Mouse (Mus musculus): ENCODE measurements around the gene Slc9a7. TPM values are rescaled to one million over a fixed set of nuclear protein-coding genes. Genes with fewer than 3 reads are reported as not detected.

The Slc9a7 gene
- total RNA-seq, 2 experiments from 2014 or later, result not detected

DNA sequence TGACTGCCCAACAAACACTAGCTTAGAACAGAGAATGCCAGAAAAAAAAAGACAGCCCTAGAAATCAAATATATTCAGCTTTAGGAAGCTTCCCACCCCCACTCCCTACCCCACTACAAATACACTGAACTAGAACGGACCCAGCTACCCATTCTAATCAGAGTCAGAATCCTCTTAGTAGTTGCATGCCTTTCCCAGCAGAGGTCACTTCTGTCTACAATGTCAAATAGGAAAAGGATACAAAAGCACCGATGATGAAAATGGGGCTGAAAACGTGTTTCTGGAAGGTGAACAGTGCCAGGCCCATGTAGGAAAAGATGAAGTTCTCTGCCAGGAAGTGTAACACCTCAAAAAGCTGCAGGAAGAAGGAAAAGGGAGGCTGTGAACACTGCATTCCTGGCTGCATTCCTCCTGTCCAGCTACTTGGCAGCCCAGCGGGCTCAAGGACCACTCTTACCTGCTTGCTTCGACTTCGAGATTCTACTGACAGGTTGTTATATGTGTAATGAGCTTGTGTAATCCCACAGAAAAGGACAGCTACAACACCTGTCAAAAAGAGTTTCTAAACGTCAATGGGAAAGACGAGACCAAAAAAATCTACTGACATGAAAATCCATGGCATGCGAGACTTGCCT, 129.8 kb downstream of the Slc9a7 start:
- ATAC-seq (replicated peaks; ENCODE audit: low FRiP score, poor library complexity, severe bottlenecking), result no peak

DNA sequence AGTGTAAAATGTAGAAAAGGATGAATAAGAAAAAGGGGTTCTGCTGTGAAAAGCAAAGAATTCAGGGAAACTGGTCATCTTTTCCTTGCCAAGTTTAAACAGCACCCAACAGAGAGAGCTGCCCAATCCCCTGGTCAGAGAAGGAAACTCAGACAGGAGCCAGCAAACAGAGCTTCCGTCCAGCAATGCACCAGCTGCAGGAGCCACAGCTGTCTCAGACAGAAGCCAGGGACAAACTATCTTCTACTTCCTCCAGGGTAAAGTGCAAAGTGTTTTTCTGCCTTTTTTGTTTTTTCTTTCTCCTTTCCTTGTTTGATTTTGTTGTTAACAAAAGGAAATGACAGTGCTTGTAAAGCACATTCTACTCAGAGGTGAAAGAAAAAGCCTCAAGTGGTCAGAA, 131.3 kb downstream of the Slc9a7 start:
- ATAC-seq (replicated peaks; ENCODE audit: low FRiP score, poor library complexity, severe bottlenecking), result no peak

DNA sequence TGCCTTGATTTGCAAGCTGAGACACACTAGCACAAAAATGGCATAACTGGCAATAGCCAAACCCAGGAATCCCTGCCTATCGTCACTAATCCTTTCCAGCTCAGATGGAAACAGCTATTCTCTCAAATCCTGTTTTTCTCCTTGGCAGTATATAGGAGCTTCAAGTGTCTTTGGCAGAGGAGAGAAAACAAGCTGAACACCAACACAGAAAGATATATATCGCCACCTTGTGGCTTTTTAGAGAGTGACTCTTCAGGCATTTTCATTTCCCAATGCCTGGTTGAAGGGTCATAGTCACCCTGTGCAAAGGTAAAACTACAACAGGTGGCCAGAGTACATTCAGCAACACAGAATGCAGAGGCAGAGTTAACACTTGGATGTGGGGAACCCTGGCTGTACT, 134.1 kb downstream of the Slc9a7 start:
- no peak for ATAC-seq (replicated peaks; ENCODE audit: low FRiP score, poor library complexity, severe bottlenecking)

DNA sequence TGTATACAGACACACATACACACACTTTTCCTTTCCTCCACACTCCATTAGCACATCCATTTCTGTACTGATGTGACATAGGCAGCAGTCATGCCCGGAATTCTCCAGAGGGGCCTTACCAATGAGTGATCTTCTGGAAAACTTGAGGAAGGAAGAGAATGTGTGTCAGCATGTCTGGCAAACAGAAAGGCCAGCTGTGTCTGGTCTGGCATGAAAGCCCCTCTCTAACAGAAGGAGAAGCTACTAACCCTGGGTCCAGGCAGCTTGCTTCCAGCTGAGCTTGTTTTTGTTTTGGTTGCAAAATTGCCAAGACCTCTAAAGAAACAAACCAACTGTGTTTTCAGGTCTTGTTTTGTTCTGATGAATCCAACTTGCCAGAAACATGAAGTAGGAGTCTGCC, 162.1 kb downstream of the Slc9a7 start:
- no peak for ATAC-seq (replicated peaks; ENCODE audit: low FRiP score, poor library complexity, severe bottlenecking)

DNA sequence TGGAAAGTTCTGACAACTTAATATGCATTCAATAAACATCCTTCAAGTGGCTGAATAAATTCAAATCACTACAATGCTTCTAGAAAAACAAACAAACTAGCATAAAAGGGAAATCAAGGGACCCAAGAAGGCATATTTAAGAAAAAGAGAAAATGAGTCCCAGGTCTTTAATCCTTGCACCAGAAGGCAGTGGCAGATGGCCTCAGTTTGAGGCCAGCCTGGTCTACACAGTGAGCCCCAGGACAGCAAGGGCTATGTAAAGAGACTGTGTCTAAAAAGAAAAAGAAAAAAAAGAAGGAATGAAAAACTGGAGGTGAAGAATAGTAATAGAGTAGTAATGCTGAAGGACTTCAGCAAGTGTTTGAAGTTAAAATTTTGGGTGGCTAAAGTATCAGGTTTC, 162.7 kb downstream of the Slc9a7 start:
- no peak for ATAC-seq (replicated peaks; ENCODE audit: low FRiP score, poor library complexity, severe bottlenecking)

DNA sequence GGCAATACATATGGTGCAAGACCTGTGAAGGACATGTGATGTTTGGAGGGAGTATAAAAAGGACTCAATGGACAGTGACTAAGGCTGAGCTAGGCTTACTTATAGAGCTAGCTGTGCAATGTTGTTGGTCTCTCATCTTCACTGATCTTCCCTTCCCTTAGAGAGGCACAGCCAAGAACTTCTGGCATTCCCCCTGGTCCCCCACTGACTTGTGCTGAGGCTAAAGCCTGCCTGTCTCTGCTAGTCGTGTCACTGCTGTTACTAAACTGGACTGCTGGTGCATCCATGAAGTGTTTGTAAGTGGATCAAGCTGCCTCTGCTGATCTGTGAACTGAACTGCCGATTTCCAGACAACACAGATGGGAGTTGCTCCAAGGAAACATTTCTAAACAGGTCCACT, 166.1 kb downstream of the Slc9a7 start:
- ATAC-seq (replicated peaks; ENCODE audit: low FRiP score, poor library complexity, severe bottlenecking), result no peak

DNA sequence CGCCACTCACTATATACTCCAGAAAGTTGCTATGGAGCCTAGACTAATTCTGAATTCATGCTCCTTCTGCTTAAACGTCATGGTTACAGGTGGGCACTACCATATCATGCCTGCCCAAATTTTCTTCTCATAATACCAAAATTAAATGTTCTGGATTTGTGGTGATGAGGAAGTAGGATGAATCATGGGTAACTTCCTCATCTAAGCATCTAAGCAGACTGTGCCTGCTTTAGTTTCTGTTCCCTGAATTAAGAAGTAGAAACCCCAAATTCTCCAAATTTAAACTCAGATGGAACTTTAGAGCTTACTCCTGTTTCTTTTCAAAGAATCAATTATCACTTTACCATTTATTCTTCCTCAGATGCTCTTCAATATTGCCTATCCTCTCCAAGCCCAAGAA, 173.9 kb downstream of the Slc9a7 start:
- ATAC-seq (replicated peaks; ENCODE audit: low FRiP score, poor library complexity, severe bottlenecking), result no peak

DNA sequence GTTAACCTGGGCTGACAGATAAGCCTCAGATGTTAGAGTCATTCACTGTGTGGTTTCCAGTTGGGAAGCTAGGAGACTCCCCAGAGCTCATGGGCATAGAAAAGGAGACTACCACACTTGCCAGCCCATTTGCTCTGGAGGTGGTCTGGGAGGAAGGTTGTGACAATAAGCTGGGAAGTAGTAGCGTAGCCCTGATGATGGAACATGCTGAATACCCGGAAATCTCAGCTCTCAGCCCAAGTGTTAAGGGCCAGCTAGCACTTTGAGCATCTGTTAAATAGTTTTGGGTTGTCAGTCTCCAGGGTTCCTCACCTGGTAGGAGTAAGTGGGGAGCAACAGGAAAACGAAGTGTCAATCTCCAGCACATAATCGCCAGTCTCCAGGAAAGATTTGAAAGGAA, 221.4 kb downstream of the Slc9a7 start:
- ATAC-seq (replicated peaks; ENCODE audit: low FRiP score, poor library complexity, severe bottlenecking), result no peak

DNA sequence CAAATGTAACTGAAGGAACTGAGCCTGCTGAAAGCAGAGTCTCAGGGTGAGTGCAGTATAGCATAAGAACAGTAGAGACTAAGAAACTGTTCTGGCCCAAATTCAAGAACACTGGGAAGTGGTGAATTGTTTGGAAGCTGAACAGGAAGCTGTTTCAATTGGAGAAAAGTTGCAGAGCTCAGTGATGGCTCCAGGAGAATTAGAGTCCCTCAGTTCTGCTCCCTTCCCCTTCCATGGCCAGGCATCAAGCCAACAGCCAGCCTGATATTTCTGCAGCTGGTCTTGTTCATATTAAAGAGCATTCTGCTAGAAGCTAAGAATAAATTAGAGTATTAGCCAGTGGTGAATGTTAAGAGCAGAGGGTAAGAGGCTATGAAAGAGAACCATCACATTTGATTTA, 225.0 kb downstream of the Slc9a7 start:
- no peak for ATAC-seq (replicated peaks; ENCODE audit: low FRiP score, poor library complexity, severe bottlenecking)

DNA sequence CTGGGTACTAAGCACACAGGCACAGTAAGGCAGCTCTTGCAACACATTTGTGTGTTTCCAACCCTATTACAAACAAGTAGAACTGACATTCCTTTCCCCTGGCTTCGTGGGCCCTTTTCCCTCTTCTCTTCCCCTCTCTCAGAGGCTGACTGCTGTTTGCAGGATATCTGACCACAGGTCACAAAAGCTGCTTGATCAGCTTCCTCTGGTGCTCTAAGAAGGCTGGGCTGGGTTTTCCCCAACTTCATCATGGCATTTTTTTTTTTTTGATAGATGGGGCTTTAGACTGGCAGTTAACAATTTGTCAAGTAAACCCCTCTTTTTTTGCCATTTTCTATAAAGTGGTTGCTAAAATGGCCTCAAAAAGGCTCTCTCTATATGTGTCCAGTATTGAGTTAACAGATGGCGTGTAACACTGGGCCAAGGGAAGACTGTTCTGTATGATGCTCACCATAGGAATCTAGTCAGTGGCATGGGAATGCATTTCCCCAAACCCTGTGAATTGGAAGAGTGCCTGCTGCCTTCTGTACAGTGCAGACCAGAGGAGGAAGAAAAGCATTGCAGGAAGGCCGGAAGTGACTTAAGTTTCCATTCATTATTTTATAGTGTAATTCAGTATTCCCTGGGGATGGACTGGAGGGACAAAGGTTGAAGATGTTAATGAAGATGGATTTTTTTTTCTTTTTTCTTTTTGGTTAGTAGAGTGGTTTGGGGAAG, 229.7 kb downstream of the Slc9a7 start:
- ATAC-seq (replicated peaks; ENCODE audit: low FRiP score, poor library complexity, severe bottlenecking), result no peak

DNA sequence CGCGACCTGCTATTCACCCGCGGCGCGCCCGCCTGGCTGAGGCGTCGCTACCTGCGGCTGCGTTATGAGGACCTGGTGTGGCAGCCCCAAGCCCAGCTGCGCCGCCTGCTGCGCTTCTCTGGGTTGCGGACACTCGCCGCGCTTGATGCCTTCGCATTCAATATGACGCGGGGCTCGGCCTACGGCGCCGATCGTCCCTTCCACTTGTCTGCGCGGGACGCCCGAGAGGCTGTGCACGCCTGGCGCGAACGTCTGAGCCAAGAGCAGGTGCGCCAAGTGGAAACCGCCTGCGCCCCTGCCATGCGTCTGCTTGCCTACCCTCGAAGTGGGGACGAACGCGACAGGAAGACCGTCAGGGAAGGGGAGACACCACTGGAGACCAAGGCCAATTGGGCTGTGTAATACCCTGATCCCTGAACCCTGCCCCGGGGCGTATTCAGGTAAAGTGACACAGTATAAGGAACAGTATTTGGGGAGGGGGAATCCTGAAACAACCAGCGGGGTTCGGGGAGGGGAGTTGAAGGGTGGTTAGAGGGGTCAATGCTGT, 230.8 kb downstream of the Slc9a7 start:
- no peak for ATAC-seq (replicated peaks; ENCODE audit: low FRiP score, poor library complexity, severe bottlenecking)

DNA sequence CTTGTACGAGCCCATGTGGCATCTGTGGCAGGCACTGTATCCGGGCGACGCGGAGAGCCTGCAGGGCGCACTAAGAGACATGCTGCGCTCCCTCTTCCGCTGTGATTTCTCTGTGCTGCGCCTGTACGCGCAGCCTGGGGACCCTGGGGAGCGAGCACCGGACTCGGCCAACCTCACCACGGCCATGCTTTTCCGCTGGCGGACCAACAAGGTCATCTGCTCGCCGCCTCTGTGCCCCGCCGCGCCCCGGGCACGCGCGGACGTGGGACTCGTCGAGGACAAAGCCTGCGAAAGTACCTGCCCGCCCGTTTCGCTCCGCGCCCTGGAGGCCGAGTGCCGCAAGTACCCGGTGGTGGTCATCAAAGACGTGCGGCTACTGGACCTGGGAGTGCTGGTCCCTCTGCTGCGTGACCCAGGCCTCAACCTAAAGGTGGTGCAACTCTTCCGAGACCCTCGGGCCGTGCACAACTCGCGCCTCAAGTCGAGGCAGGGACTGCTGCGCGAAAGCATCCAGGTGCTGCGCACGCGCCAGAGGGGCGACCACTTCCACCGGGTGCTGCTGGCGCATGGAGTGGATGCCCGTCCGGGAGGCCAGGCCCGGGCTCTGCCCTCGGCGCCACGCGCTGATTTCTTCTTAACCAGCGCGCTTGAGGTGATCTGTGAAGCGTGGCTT, 231.4 kb downstream of the Slc9a7 start:
- ATAC-seq (replicated peaks; ENCODE audit: low FRiP score, poor library complexity, severe bottlenecking), result no peak

DNA sequence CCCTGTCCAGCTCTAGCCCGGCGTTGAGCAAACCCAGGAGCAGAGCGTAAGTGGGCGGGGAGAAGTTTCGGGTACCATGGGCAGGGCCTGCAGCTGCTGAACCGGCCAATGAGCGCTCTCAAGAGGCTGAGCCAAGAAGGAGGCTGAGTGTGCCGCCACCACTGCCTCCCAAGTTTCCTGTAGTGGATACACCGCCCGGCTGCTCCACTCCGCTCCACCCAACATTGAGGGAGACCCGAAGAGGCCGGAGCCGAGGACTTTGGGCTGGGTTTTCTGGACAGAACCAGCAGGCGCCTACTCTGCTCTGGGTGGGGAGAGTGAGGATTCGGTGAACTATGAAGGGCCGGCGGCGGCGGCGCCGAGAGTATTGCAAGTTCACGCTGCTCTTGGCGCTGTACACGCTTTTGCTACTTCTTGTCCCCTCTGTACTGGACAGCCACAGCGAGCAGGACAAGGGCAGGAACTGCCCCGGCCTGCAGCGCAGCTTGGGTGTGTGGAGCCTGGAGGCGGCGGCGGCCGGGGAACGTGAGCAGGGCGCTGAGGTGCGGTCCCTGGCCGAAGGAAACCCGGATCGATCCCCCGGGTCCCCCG, 232.1 kb downstream of the Slc9a7 start, which contains the start of gene Chst7:
Chst7 (plus strand) TSS at position 180 of the 591 bp plus-strand sequence.
- no peak for ATAC-seq (replicated peaks; ENCODE audit: low FRiP score, poor library complexity, severe bottlenecking)

Other genes starting within 250 kb of the Slc9a7 start
- gene Chst7, start 232.2 kb downstream of the Slc9a7 start, total RNA-seq (2015; ENCODE audit: low replicate concordance), result not detected in 2 replicates
- not detected in 2 replicates for gene Chst7, start 232.2 kb downstream of the Slc9a7 start, total RNA-seq (2017; ENCODE audit: low replicate concordance)
- 27.4 and 36.5 TPM in 2 replicates for gene Rp2, start 72.7 kb upstream of the Slc9a7 start, total RNA-seq (2015; ENCODE audit: low replicate concordance)
- 31.6 and 36.2 TPM in 2 replicates for gene Rp2, start 72.7 kb upstream of the Slc9a7 start, total RNA-seq (2017; ENCODE audit: low replicate concordance)
- gene Jade3, start 133.9 kb upstream of the Slc9a7 start, total RNA-seq (2015; ENCODE audit: low replicate concordance), result 9.7 and 10.5 TPM in 2 replicates
- gene Jade3, start 133.9 kb upstream of the Slc9a7 start, total RNA-seq (2017; ENCODE audit: low replicate concordance), result 6.8 and 12.6 TPM in 2 replicates